Comparison of ENCODE assay signal across 16 mouse cellular contexts in genomic region chr17:43500513-43500912, GRCm38 (mm10). TPM values are rescaled to one million over a fixed set of nuclear protein-coding genes. Genes with fewer than 3 reads are reported as not detected.
"Had no signal": no experiment of that assay in that cellular context is flagged by ENCODE, and none has a peak within 500 bp of the region (broad histone marks: within the 10 kb centered on the region; RNA-seq: fewer than 3 reads in every experiment).

No protein-coding gene starts in this region.

- H3K4me3 ChIP-seq: left cerebral cortex, adult 2 months; limb, embryonic 15.5 days; liver, embryonic 12.5 days; midbrain, embryonic 10.5 days; midbrain, embryonic 15.5 days; neural tube, embryonic 13.5 days had no signal

- H3K4me2 ChIP-seq: limb, embryonic 15.5 days; liver, embryonic 12.5 days; lung, embryonic 14.5 days; midbrain, embryonic 15.5 days; neural tube, embryonic 13.5 days had no signal

- H3K4me1 ChIP-seq: limb, embryonic 15.5 days; liver, embryonic 12.5 days; midbrain, embryonic 10.5 days; midbrain, embryonic 15.5 days; neural tube, embryonic 13.5 days had no signal

- H3K27ac ChIP-seq: left cerebral cortex, adult 2 months; limb, embryonic 15.5 days; liver, embryonic 12.5 days; midbrain, embryonic 10.5 days; midbrain, embryonic 15.5 days; neural tube, embryonic 13.5 days had no signal

- ATAC-seq: hindbrain, embryonic 16.5 days; inflammation-experienced regulatory T-cells, adult 6 months; liver, embryonic 12.5 days; midbrain, embryonic 15.5 days had no signal

- H3K27me3 ChIP-seq: limb, embryonic 15.5 days; liver, embryonic 12.5 days; midbrain, embryonic 15.5 days; neural tube, embryonic 13.5 days had no signal

- H3K36me3 ChIP-seq: limb, embryonic 15.5 days; liver, embryonic 12.5 days; midbrain, embryonic 10.5 days; midbrain, embryonic 15.5 days; neural tube, embryonic 13.5 days had no signal

- H3K9ac ChIP-seq: limb, embryonic 15.5 days; liver, embryonic 12.5 days; lung, embryonic 14.5 days; midbrain, embryonic 15.5 days; neural tube, embryonic 13.5 days had no signal

- DNase-seq: lung, embryonic 14.5 days; lung, postnatal 10 days; lung, postnatal 4 days; right cerebral cortex, postnatal 25 days had no signal

- H3K9me3 ChIP-seq: limb, embryonic 15.5 days; liver, embryonic 12.5 days; midbrain, embryonic 10.5 days; midbrain, embryonic 15.5 days; neural tube, embryonic 13.5 days had no signal

RNA-seq across cellular contexts. Expression of gene Mep1a, which starts 2.1 kb away (rescaled TPM):
- polyA plus RNA-seq: inflammation-experienced regulatory T-cells, adult 6 months; limb, embryonic 11.5 days; liver, embryonic 12.5 days; lung, embryonic 14.5 days; midbrain, embryonic 10.5 days; neural tube, embryonic 13.5 days had no signal

RNA-seq across cellular contexts. Expression of gene Ankrd66, which starts 42.9 kb away (rescaled TPM):
- polyA plus RNA-seq: inflammation-experienced regulatory T-cells, adult 6 months; limb, embryonic 11.5 days; liver, embryonic 12.5 days; liver, embryonic 16.5 days; small intestine, adult 2 months; stomach, embryonic 16.5 days had no signal
